Mouse (Mus musculus) kidney, adult 2 months (tissue): ENCODE results near the gene Dgki.

Experiments
- CTCF ChIP-seq: fragments of 200-500 bp; conservative IDR thresholded peaks from 2 replicates; pipeline ENCODE4 v1.5.1; 2011; ENCODE audit warnings: low read depth, mild to moderate bottlenecking, control low read depth, low read length, moderate library complexity, mixed read lengths; ENCODE audit not compliant: insufficient read depth, insufficient read length
- POLR2A ChIP-seq: fragments of 200-500 bp; IDR thresholded peaks from one replicate; pipeline ENCODE4 v1.6.1; 2011; ENCODE audit warnings: low read depth, low read length, control low read depth

GRCm38 (mm10) chr6:37035681-37036080 is 264.3 kb downstream of the Dgki start:
- TF ChIP-seq POLR2A (no peak), CTCF (no peak)
